Mouse (Mus musculus): ENCODE measurements around the gene Olfr775.

- TF ChIP-seq POLR2A (IDR thresholded peaks at IDR 0.05; ENCODE audit: borderline replicate concordance, control insufficient read depth, low read depth, low read length), result no peak
- no peak for TF ChIP-seq CTCF (IDR thresholded peaks at IDR 0.05; ENCODE audit: control insufficient read depth, insufficient read depth, low read length)
These were observed at the start of gene Olfr775 for GRCm38 (mm10) chr10:129248112-129248511.
